Mouse (Mus musculus) liver, embryonic 12.5 days (tissue): ENCODE data around the gene Gpm6a. TPM values are rescaled to one million over a fixed set of nuclear protein-coding genes. Genes with fewer than 3 reads are reported as not detected.
"Not testable (repeated sequence)": the region's sequence is repeated elsewhere in the genome, so short reads cannot be mapped to it uniquely, and the experiment has no call there.

Experiments used
- ATAC-seq: fragments of 200-750 bp; cut with Nextera tagmentation; 2 replicates; pipeline ENCODE4 v1.8.0; 2017; ENCODE audit warnings: moderate number of reproducible peaks, mild to moderate bottlenecking, moderate library complexity
- H3K27ac ChIP-seq: fragments of 300-500 bp; sonication (generic); 2 replicates; pipeline ENCODE4 v1.5.1; 2016; ENCODE audit warnings: mild to moderate bottlenecking
- H3K27me3 ChIP-seq: fragments of 300-500 bp; sonication (generic); replicated peaks from 2 replicates; pipeline ENCODE4 v1.6.1; 2016; ENCODE audit warnings: mild to moderate bottlenecking, moderate library complexity
- H3K36me3 ChIP-seq: fragments of 300-500 bp; sonication (generic); 2 replicates; pipeline ENCODE4 v1.6.1; 2016; ENCODE audit warnings: mild to moderate bottlenecking, moderate library complexity
- H3K4me1 ChIP-seq: fragments of 300-500 bp; sonication (generic); 2 replicates; pipeline ENCODE4 v1.6.1; 2016
- H3K4me2 ChIP-seq: fragments of 300-500 bp; sonication (generic); 2 replicates; pipeline ENCODE4 v1.6.1; 2016; ENCODE audit warnings: mild to moderate bottlenecking, moderate library complexity
- H3K4me3 ChIP-seq: fragments of 300-500 bp; sonication (generic); 2 replicates; pipeline ENCODE4 v1.5.1; 2016; ENCODE audit warnings: mild to moderate bottlenecking, moderate library complexity
- H3K9ac ChIP-seq: fragments of 300-500 bp; sonication (generic); 2 replicates; pipeline ENCODE4 v1.6.1; 2016; ENCODE audit warnings: mild to moderate bottlenecking, moderate library complexity
- H3K9me3 ChIP-seq: fragments of 300-500 bp; sonication (generic); replicated peaks from 2 replicates; pipeline ENCODE4 v1.6.1; 2016; ENCODE audit warnings: mild to moderate bottlenecking, moderate library complexity
- whole genome bisulfite sequencing: fragments of 180-500 bp; shearing (Covaris S2); methylation state at CpG from one replicate; pipeline ENCODE4 v1.1.7; 2016; ENCODE audit not compliant: insufficient replicate concordance; 5-methylcytosine and 5-hydroxymethylcytosine counted together
- polyA plus RNA-seq: library from polyadenylated mRNA; unstranded; fragments of >200 nt; fragmentation: Nextera tagmentation; extraction: Ambion mirVana; gene quantifications from 2 replicates; pipeline ENCODE4 v1.2.1, GENCODE M21; 2016

Gpm6a gene
- polyA plus RNA-seq, 1 experiment from 2014 or later, result 3.2 TPM

- Histone ChIP-seq H3K27me3 (no peaks in the 10 kb centered on the region), H3K4me1 (no peaks in the 10 kb centered on the region), H3K9me3 (no peaks in the 10 kb centered on the region), H3K27ac (no peak overlapping the region), H3K36me3 (no peaks in the 10 kb centered on the region), H3K4me3 (no peak overlapping the region), H3K9ac (no peak overlapping the region), H3K4me2 (no peak overlapping the region)
- ATAC-seq, result no peak
- 53% methylated on average over 10 of the region's 10 CpGs for WGBS
Measured at GRCm38 (mm10) chr8:55025851-55026660, 71.4 kb downstream of the Gpm6a start.

GRCm38 (mm10) chr8:55026661-55027000 is 72.0 kb downstream of the Gpm6a start:
- ATAC-seq, result no peak

GRCm38 (mm10) chr8:55028371-55028770 is 73.7 kb downstream of the Gpm6a start:
- ATAC-seq, result no peak

More at GRCm38 (mm10) chr8:55026661-55027000, 72.0 kb downstream of the Gpm6a start:
- Histone ChIP-seq H3K9ac (no peak overlapping the region), H3K27me3 (no peaks in the 10 kb centered on the region), H3K4me2 (no peak overlapping the region), H3K4me1 (no peaks in the 10 kb centered on the region), H3K4me3 (no peak overlapping the region), H3K27ac (no peak overlapping the region), H3K36me3 (no peaks in the 10 kb centered on the region), H3K9me3 (no peaks in the 10 kb centered on the region)
- 63% methylated on average over 2 of the region's 2 CpGs for WGBS

GRCm38 (mm10) chr8:55031099-55031498 is 76.5 kb downstream of the Gpm6a start:
- H3K27me3 ChIP-seq, result no peaks in the 10 kb centered on the region
- no peak overlapping the region for H3K27ac ChIP-seq
- H3K9ac ChIP-seq, result no peak overlapping the region
- H3K4me2 ChIP-seq, result no peak overlapping the region
- no peaks in the 10 kb centered on the region for H3K9me3 ChIP-seq
- no peak overlapping the region for H3K4me3 ChIP-seq
- ATAC-seq, result no peak
- H3K4me1 ChIP-seq, result no peaks in the 10 kb centered on the region
- no peaks in the 10 kb centered on the region for H3K36me3 ChIP-seq

More at GRCm38 (mm10) chr8:55028371-55028770, 73.7 kb downstream of the Gpm6a start:
- Histone ChIP-seq H3K9ac (no peak overlapping the region), H3K36me3 (no peaks in the 10 kb centered on the region), H3K4me3 (no peak overlapping the region), H3K27me3 (no peaks in the 10 kb centered on the region), H3K4me2 (no peak overlapping the region), H3K9me3 (no peaks in the 10 kb centered on the region), H3K4me1 (no peaks in the 10 kb centered on the region), H3K27ac (no peak overlapping the region)
- WGBS, result 65% methylated on average over 2 of the region's 2 CpGs

GRCm38 (mm10) chr8:55034309-55034708 is 79.7 kb downstream of the Gpm6a start:
- no peak overlapping the region for H3K9ac ChIP-seq
- H3K4me1 ChIP-seq, result no peaks in the 10 kb centered on the region
- no peak for ATAC-seq
- WGBS, result 18% methylated on average over 1 of the region's 1 CpGs
- no peak overlapping the region for H3K4me2 ChIP-seq
- no peaks in the 10 kb centered on the region for H3K36me3 ChIP-seq
- no peaks in the 10 kb centered on the region for H3K27me3 ChIP-seq
- H3K9me3 ChIP-seq, result no peaks in the 10 kb centered on the region
- H3K27ac ChIP-seq, result no peak overlapping the region
- no peak overlapping the region for H3K4me3 ChIP-seq

- no peak for ATAC-seq
- Histone ChIP-seq H3K27ac (no peak overlapping the region), H3K9ac (no peak overlapping the region), H3K4me1 (no peaks in the 10 kb centered on the region), H3K9me3 (no peaks in the 10 kb centered on the region), H3K36me3 (no peaks in the 10 kb centered on the region), H3K4me2 (no peak overlapping the region), H3K27me3 (no peaks in the 10 kb centered on the region), H3K4me3 (no peak overlapping the region)
Measured at GRCm38 (mm10) chr8:55035416-55035815, 80.8 kb downstream of the Gpm6a start.

GRCm38 (mm10) chr8:55042955-55043354 is 88.3 kb downstream of the Gpm6a start:
- no peak overlapping the region for H3K4me2 ChIP-seq
- H3K36me3 ChIP-seq, result no peaks in the 10 kb centered on the region
- H3K9me3 ChIP-seq, result no peaks in the 10 kb centered on the region
- H3K9ac ChIP-seq, result no peak overlapping the region
- H3K4me3 ChIP-seq, result no peak overlapping the region
- no peak overlapping the region for H3K27ac ChIP-seq
- ATAC-seq, result no peak
- 25% methylated on average over 1 of the region's 1 CpGs for WGBS
- no peaks in the 10 kb centered on the region for H3K4me1 ChIP-seq
- no peaks in the 10 kb centered on the region for H3K27me3 ChIP-seq

- Histone ChIP-seq H3K27me3 (no peaks in the 10 kb centered on the region), H3K4me3 (no peak overlapping the region), H3K27ac (no peak overlapping the region), H3K4me1 (no peaks in the 10 kb centered on the region), H3K9me3 (no peaks in the 10 kb centered on the region), H3K9ac (no peak overlapping the region), H3K36me3 (no peaks in the 10 kb centered on the region), H3K4me2 (no peak overlapping the region)
- ATAC-seq, result no peak
- 70% methylated on average over 3 of the region's 3 CpGs for WGBS
Measured at GRCm38 (mm10) chr8:55048396-55048795, 93.8 kb downstream of the Gpm6a start.

- no peaks in the 10 kb centered on the region for H3K4me1 ChIP-seq
- H3K27me3 ChIP-seq, result no peaks in the 10 kb centered on the region
- no peak overlapping the region for H3K4me3 ChIP-seq
- no peak overlapping the region for H3K4me2 ChIP-seq
- WGBS, result 69% methylated on average over 4 of the region's 4 CpGs
- no peaks in the 10 kb centered on the region for H3K36me3 ChIP-seq
- H3K9ac ChIP-seq, result no peak overlapping the region
- no peak for ATAC-seq
- H3K27ac ChIP-seq, result no peak overlapping the region
- H3K9me3 ChIP-seq, result no peaks in the 10 kb centered on the region
Measured at GRCm38 (mm10) chr8:55049979-55050378, 95.3 kb downstream of the Gpm6a start.

- not testable (repeated sequence) for H3K4me1 ChIP-seq, H3K36me3 ChIP-seq, ATAC-seq, H3K27ac ChIP-seq, H3K27me3 ChIP-seq, H3K4me2 ChIP-seq, H3K9ac ChIP-seq, H3K9me3 ChIP-seq, H3K4me3 ChIP-seq
- WGBS, result 81% methylated on average over 2 of the region's 2 CpGs
Measured at GRCm38 (mm10) chr8:55068811-55069210, 114.2 kb downstream of the Gpm6a start.

- no peaks in the 10 kb centered on the region for H3K36me3 ChIP-seq
- no peak overlapping the region for H3K4me2 ChIP-seq
- no peak overlapping the region for H3K4me3 ChIP-seq
- ATAC-seq, result no peak
- no peaks in the 10 kb centered on the region for H3K9me3 ChIP-seq
- H3K4me1 ChIP-seq, result no peaks in the 10 kb centered on the region
- WGBS, result 77% methylated on average over 10 of the region's 10 CpGs
- H3K9ac ChIP-seq, result no peak overlapping the region
- no peaks in the 10 kb centered on the region for H3K27me3 ChIP-seq
- no peak overlapping the region for H3K27ac ChIP-seq
Measured at GRCm38 (mm10) chr8:55073481-55073880, 118.8 kb downstream of the Gpm6a start.

GRCm38 (mm10) chr8:55102195-55102594 is 147.6 kb downstream of the Gpm6a start:
- no peak for ATAC-seq
- no peak overlapping the region for H3K4me3 ChIP-seq

GRCm38 (mm10) chr8:55103065-55103464 is 148.4 kb downstream of the Gpm6a start:
- ATAC-seq, result no peak

More at GRCm38 (mm10) chr8:55102195-55102594, 147.6 kb downstream of the Gpm6a start:
- H3K27ac ChIP-seq, result no peak overlapping the region
- no peaks in the 10 kb centered on the region for H3K4me1 ChIP-seq
- no peaks in the 10 kb centered on the region for H3K36me3 ChIP-seq
- H3K27me3 ChIP-seq, result no peaks in the 10 kb centered on the region
- H3K4me2 ChIP-seq, result no peak overlapping the region
- H3K9me3 ChIP-seq, result no peaks in the 10 kb centered on the region
- no peak overlapping the region for H3K9ac ChIP-seq

More at GRCm38 (mm10) chr8:55103065-55103464, 148.4 kb downstream of the Gpm6a start:
- H3K9ac ChIP-seq, result no peak overlapping the region
- no peaks in the 10 kb centered on the region for H3K36me3 ChIP-seq
- no peak overlapping the region for H3K4me2 ChIP-seq
- H3K4me3 ChIP-seq, result no peak overlapping the region
- H3K9me3 ChIP-seq, result no peaks in the 10 kb centered on the region
- WGBS, result 50% methylated on average over 2 of the region's 2 CpGs
- H3K4me1 ChIP-seq, result no peaks in the 10 kb centered on the region
- H3K27ac ChIP-seq, result no peak overlapping the region
- no peaks in the 10 kb centered on the region for H3K27me3 ChIP-seq
